Mouse (Mus musculus) bone marrow macrophage, adult 2 months (primary cell): ENCODE results near the gene Wscd2. TPM values are rescaled to one million over a fixed set of nuclear protein-coding genes. Genes with fewer than 3 reads are reported as not detected.

Experiments
- H3K27ac ChIP-seq: 2 replicates; pipeline ENCODE4 v1.5.1; 2012; ENCODE audit warnings: low read depth, low read length; ENCODE audit not compliant: insufficient read depth
- H3K4me1 ChIP-seq: 2 replicates; pipeline ENCODE4 v1.6.1; 2012; ENCODE audit warnings: low read length; ENCODE audit not compliant: control insufficient read depth, insufficient read depth
- H3K4me3 ChIP-seq: 2 replicates; pipeline ENCODE4 v1.5.1; 2012; ENCODE audit warnings: mild to moderate bottlenecking, low read length, moderate library complexity; ENCODE audit not compliant: insufficient read depth
- CTCF ChIP-seq: IDR thresholded peaks from 2 replicates; pipeline ENCODE4 v1.5.1; 2012; ENCODE audit warnings: low read depth, mild to moderate bottlenecking, low read length, moderate library complexity
- POLR2A ChIP-seq: IDR thresholded peaks from 2 replicates; pipeline ENCODE4 v1.6.1; 2012; ENCODE audit warnings: mild to moderate bottlenecking, low read depth, low read length, borderline replicate concordance
- polyA plus RNA-seq: library from polyadenylated mRNA; stranded (reverse); fragments of >200 nt; gene quantifications from 2 replicates; pipeline ENCODE4 v1.2.4, GENCODE M21; 2012; ENCODE audit not compliant: missing spikeins, insufficient read depth, insufficient read length

The Wscd2 gene
- polyA plus RNA-seq, 1 experiment: not detected

GRCm38 (mm10) chr5:113479075-113479474 lies 11.1 kb upstream of the Wscd2 start:
- no peak overlapping the region for H3K4me3 ChIP-seq
- no peak overlapping the region for H3K27ac ChIP-seq
- TF ChIP-seq POLR2A: no peak
- no peak for TF ChIP-seq CTCF
- no peaks in the 10 kb centered on the region for H3K4me1 ChIP-seq

- H3K4me3 ChIP-seq: no peak overlapping the region
- H3K27ac ChIP-seq: no peak overlapping the region
- no peaks in the 10 kb centered on the region for H3K4me1 ChIP-seq
- TF ChIP-seq POLR2A (no peak), CTCF (no peak)
Observed at GRCm38 (mm10) chr5:113480451-113480850, 9.7 kb upstream of the Wscd2 start.

- TF ChIP-seq POLR2A (no peak), CTCF (no peak)
- no peaks in the 10 kb centered on the region for H3K4me1 ChIP-seq
- no peak overlapping the region for H3K4me3 ChIP-seq
- no peak overlapping the region for H3K27ac ChIP-seq
Observed at GRCm38 (mm10) chr5:113485584-113486162, 4.5 kb upstream of the Wscd2 start.

- H3K4me1 ChIP-seq: no peaks in the 10 kb centered on the region
- no peak overlapping the region for H3K4me3 ChIP-seq
- no peak for TF ChIP-seq CTCF
- TF ChIP-seq POLR2A: no peak
- no peak overlapping the region for H3K27ac ChIP-seq
Observed at GRCm38 (mm10) chr5:113487879-113488278, 2.3 kb upstream of the Wscd2 start.

- Histone ChIP-seq H3K4me3 (no peak overlapping the region), H3K4me1 (no peaks in the 10 kb centered on the region), H3K27ac (no peak overlapping the region)
- no peak for TF ChIP-seq POLR2A
Observed at GRCm38 (mm10) chr5:113489617-113490016, 516 bp upstream of the Wscd2 start.

- H3K27ac ChIP-seq: no peak overlapping the region
- TF ChIP-seq POLR2A (no peak), CTCF (no peak)
- no peaks in the 10 kb centered on the region for H3K4me1 ChIP-seq
- H3K4me3 ChIP-seq: no peak overlapping the region
Observed at GRCm38 (mm10) chr5:113490467-113491260, 531 bp downstream of the Wscd2 start.

- Histone ChIP-seq H3K4me3 (no peak overlapping the region), H3K4me1 (no peaks in the 10 kb centered on the region), H3K27ac (no peak overlapping the region)
- TF ChIP-seq CTCF: no peak
- TF ChIP-seq POLR2A: no peak
Observed at GRCm38 (mm10) chr5:113491552-113491951, 1.4 kb downstream of the Wscd2 start.

- TF ChIP-seq POLR2A (no peak), CTCF (no peak)
- Histone ChIP-seq H3K4me1 (no peaks in the 10 kb centered on the region), H3K4me3 (no peak overlapping the region), H3K27ac (no peak overlapping the region)
Observed at GRCm38 (mm10) chr5:113491988-113492387, 1.9 kb downstream of the Wscd2 start.

- Histone ChIP-seq H3K27ac (no peak overlapping the region), H3K4me1 (no peaks in the 10 kb centered on the region), H3K4me3 (no peak overlapping the region)
- no peak for TF ChIP-seq POLR2A
- TF ChIP-seq CTCF: no peak
Observed at GRCm38 (mm10) chr5:113492417-113493035, 2.4 kb downstream of the Wscd2 start.

- Histone ChIP-seq H3K4me1 (no peaks in the 10 kb centered on the region), H3K27ac (no peak overlapping the region), H3K4me3 (no peak overlapping the region)
- TF ChIP-seq POLR2A: no peak
- no peak for TF ChIP-seq CTCF
Observed at GRCm38 (mm10) chr5:113493997-113494396, 3.9 kb downstream of the Wscd2 start.

- TF ChIP-seq POLR2A: no peak
- no peak for TF ChIP-seq CTCF
- Histone ChIP-seq H3K4me1 (no peaks in the 10 kb centered on the region), H3K4me3 (no peak overlapping the region), H3K27ac (no peak overlapping the region)
Observed at GRCm38 (mm10) chr5:113496926-113497325, 6.8 kb downstream of the Wscd2 start.
